Mouse (Mus musculus) olfactory bulb, adult 2 months (tissue): Measurements from ENCODE around the gene Olfr541.

Experiments used
- CTCF ChIP-seq: fragments of 200-500 bp; IDR thresholded peaks from 2 replicates; pipeline ENCODE4 v1.5.1; 2012; ENCODE audit warnings: low read depth, mild to moderate bottlenecking, low read length, moderate library complexity; ENCODE audit not compliant: insufficient read depth
- POLR2A ChIP-seq: fragments of 200-500 bp; IDR thresholded peaks from 2 replicates; pipeline ENCODE4 v1.6.1; 2012; ENCODE audit warnings: mild to moderate bottlenecking, low read depth, low read length, moderate library complexity; ENCODE audit not compliant: insufficient read depth

DNA sequence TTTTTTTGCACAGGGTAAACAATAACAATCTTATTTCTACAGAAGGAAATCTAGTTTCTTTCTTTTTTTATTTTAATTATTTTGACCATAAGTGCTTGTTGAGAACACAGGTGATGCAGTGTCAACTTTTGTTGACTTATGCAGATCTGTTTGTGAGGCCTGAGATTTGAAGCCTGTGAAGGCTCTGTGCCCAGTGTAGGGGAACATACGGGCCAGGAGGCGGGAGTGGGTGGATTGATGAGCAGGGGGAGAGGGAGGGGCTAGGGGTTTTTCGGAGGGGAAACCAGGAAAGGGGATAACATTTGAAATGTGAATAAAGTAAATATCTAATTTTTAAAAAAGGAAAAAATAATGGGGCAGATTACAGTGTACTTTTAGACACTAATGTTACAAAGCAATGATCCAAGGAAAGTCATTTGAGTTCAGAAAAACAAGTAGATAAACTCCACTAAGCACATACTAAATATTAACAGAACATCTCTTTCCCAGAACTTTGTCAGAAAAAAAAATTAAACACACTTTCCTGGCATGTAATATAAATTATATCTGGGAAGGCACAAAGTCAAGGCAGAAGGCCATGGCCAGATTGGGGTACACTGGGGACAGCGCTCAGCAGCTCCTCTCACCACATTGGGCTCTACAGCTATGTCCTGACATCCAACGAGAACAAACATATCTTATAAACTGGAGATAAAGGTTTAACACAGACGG is 51.2 kb downstream of the Olfr541 start:
- TF ChIP-seq POLR2A = no peak
- no peak for TF ChIP-seq CTCF
